Mouse (Mus musculus) liver, postnatal 0 days (tissue): ENCODE results near the gene Ccdc70. TPM values are rescaled to one million over a fixed set of nuclear protein-coding genes. Genes with fewer than 3 reads are reported as not detected.

Experiments
- ATAC-seq: fragments of 200-750 bp; cut with Nextera tagmentation; 2 replicates; pipeline ENCODE4 v1.8.0; 2017; ENCODE audit warnings: mild to moderate bottlenecking, moderate library complexity
- DNase-seq: peaks from one replicate; pipeline ENCODE4 v3.0.0-alpha.2; 2016
- H3K27ac ChIP-seq: fragments of 300-500 bp; sonication (generic); 2 replicates; pipeline ENCODE4 v1.5.1; 2014; ENCODE audit warnings: antibody characterized with exemption, moderate library complexity, mild to moderate bottlenecking, low read depth
- H3K27me3 ChIP-seq: fragments of 300-500 bp; sonication (generic); 2 replicates; pipeline ENCODE4 v1.6.1; 2014; ENCODE audit warnings: low read length, control low read depth, mixed read lengths; ENCODE audit not compliant: insufficient read depth
- H3K36me3 ChIP-seq: fragments of 300-500 bp; sonication (generic); replicated peaks from 2 replicates; pipeline ENCODE4 v1.6.1; 2014; ENCODE audit warnings: mild to moderate bottlenecking, control low read depth, low read length, moderate library complexity, mixed read lengths; ENCODE audit not compliant: insufficient read depth
- H3K4me1 ChIP-seq: fragments of 300-500 bp; sonication (generic); 2 replicates; pipeline ENCODE4 v1.6.1; 2014; ENCODE audit warnings: antibody characterized with exemption, mild to moderate bottlenecking, control low read depth; ENCODE audit not compliant: insufficient read depth
- H3K4me2 ChIP-seq: fragments of 300-500 bp; sonication (generic); 2 replicates; pipeline ENCODE4 v1.6.1; 2014; ENCODE audit warnings: low read depth, mild to moderate bottlenecking, low read length, moderate library complexity, mixed read lengths
- H3K4me3 ChIP-seq: fragments of 300-500 bp; sonication (generic); 2 replicates; pipeline ENCODE4 v1.5.1; 2014; ENCODE audit warnings: low read depth, low read length
- H3K9ac ChIP-seq: fragments of 300-500 bp; sonication (generic); replicated peaks from 2 replicates; pipeline ENCODE4 v1.6.1; 2014; ENCODE audit warnings: mild to moderate bottlenecking, moderate library complexity
- H3K9me3 ChIP-seq: fragments of 300-500 bp; sonication (generic); 2 replicates; pipeline ENCODE4 v1.6.1; 2016; ENCODE audit warnings: mild to moderate bottlenecking, control low read depth, low read length, mixed read lengths
- CTCF ChIP-seq: sonication (generic); IDR thresholded peaks from 2 replicates; pipeline ENCODE4 v1.5.1; 2016; ENCODE audit warnings: antibody characterized with exemption, low read depth
- EP300 ChIP-seq: IDR thresholded peaks from 2 replicates; pipeline ENCODE4 v1.6.1; 2016; ENCODE audit warnings: antibody characterized with exemption, low read depth, mild to moderate bottlenecking
- WGBS: fragments of 180-500 bp; shearing (Covaris S2); extraction: QIAGEN DNeasy Blood & Tissue Kit; methylation state at CpG from one replicate; pipeline ENCODE4 v1.1.7; 2014; ENCODE audit not compliant: insufficient replicate concordance; 5-methylcytosine and 5-hydroxymethylcytosine counted together
- polyA plus RNA-seq: library from polyadenylated mRNA; unstranded; fragments of >200 nt; fragmentation: Nextera tagmentation; extraction: Ambion mirVana; gene quantifications from 2 replicates; pipeline ENCODE4 v1.2.1, GENCODE M21; 2015

The Ccdc70 gene
- polyA plus RNA-seq, 1 experiment from 2014 or later: not detected

DNA sequence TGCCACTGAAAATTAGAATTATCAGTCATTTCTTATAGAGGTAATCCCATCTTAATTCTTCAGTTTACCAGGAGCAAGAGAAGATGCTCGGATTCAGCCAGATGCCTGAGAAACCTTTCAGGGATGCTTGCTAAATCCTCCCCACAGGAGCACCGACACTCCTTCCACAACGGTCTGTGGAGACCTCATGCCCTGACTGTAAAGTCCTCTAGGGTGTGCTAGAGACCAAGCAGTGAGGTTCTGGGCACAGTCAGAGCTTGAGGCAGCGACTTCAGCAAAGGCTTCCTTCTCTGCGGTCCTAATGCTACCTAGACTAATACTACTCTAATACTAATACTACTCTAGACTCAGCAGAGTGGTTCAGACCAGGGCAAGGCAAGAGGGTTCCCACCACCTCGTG lies 22.6 kb downstream of the Ccdc70 start:
- H3K36me3 ChIP-seq: peaks cover 16% of the 10 kb centered on the region

GRCm38 (mm10) chr8:21995181-21995580 lies 25.6 kb downstream of the Ccdc70 start:
- no peak overlapping the region for H3K9ac ChIP-seq
- no peaks in the 10 kb centered on the region for H3K27me3 ChIP-seq
- DNase-seq (no peak), ATAC-seq (no peak)
- H3K27ac ChIP-seq: no peak overlapping the region
- no peaks in the 10 kb centered on the region for H3K4me1 ChIP-seq
- WGBS: 47% methylated on average over 3 of the region's 3 CpGs
- H3K36me3 ChIP-seq: peaks cover 28% of the 10 kb centered on the region
- H3K4me2 ChIP-seq: no peak overlapping the region
- H3K9me3 ChIP-seq: no peaks in the 10 kb centered on the region
- H3K4me3 ChIP-seq: no peak overlapping the region
- no peak for TF ChIP-seq EP300
- no peak for TF ChIP-seq CTCF

More for the DNA sequence above, 22.6 kb downstream of the Ccdc70 start:
- no peak for ATAC-seq
- no peaks in the 10 kb centered on the region for H3K9me3 ChIP-seq
- no peak overlapping the region for H3K27ac ChIP-seq
- TF ChIP-seq CTCF (peak; percentile 74), EP300 (no peak)
- no peak overlapping the region for H3K4me3 ChIP-seq
- H3K4me1 ChIP-seq: no peaks in the 10 kb centered on the region
- H3K9ac ChIP-seq: no peak overlapping the region
- DNase-seq: no peak
- no peaks in the 10 kb centered on the region for H3K27me3 ChIP-seq
- WGBS: 26% methylated on average over 6 of the region's 6 CpGs
- H3K4me2 ChIP-seq: no peak overlapping the region

GRCm38 (mm10) chr8:22004750-22005522 lies 35.4 kb downstream of the Ccdc70 start:
- H3K27me3 ChIP-seq: no peaks in the 10 kb centered on the region
- no peak overlapping the region for H3K27ac ChIP-seq
- DNase-seq: no peak
- H3K4me2 ChIP-seq: no peak overlapping the region
- 87% methylated on average over 14 of the region's 14 CpGs for WGBS
- peaks cover 10% of the 10 kb centered on the region; the same call in 1 of the 2 replicates for H3K36me3 ChIP-seq
- H3K4me1 ChIP-seq: no peaks in the 10 kb centered on the region
- H3K9me3 ChIP-seq: no peaks in the 10 kb centered on the region
- no peak for ATAC-seq
- no peak overlapping the region for H3K9ac ChIP-seq
- H3K4me3 ChIP-seq: no peak overlapping the region
- no peak for TF ChIP-seq CTCF

DNA sequence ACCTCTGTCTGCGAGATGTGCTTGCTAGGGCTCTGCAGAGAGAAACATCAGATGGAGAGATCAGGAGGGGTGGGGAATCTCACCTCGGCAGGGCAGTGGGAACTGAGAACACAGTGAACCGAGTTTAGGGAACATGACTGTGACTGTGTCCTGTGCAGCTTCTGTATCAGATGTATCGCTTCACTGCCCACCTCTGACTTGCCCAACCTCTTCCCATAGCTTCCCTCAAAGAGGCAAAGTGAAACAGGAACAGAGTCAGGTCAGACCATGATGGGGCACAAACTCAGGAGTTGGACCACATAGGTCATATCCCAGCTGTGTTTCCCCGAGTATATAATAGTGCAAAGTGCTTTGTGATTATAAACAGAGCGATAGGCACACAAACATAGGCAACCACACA lies 36.8 kb downstream of the Ccdc70 start:
- Histone ChIP-seq H3K36me3 (peaks cover 10% of the 10 kb centered on the region; the same call in 1 of the 2 replicates), H3K27me3 (no peaks in the 10 kb centered on the region), H3K27ac (no peak overlapping the region), H3K9me3 (no peaks in the 10 kb centered on the region), H3K4me1 (no peaks in the 10 kb centered on the region), H3K9ac (no peak overlapping the region), H3K4me2 (no peak overlapping the region), H3K4me3 (no peak overlapping the region)
- TF ChIP-seq EP300 (no peak), CTCF (no peak)
- DNase-seq: no peak
- ATAC-seq: no peak
- 74% methylated on average over 6 of the region's 6 CpGs for WGBS

GRCm38 (mm10) chr8:22009403-22009802 lies 39.8 kb downstream of the Ccdc70 start:
- no peak overlapping the region for H3K4me2 ChIP-seq
- peaks cover 7% of the 10 kb centered on the region for H3K36me3 ChIP-seq
- DNase-seq: no peak
- TF ChIP-seq EP300 (no peak), CTCF (no peak)
- no peak overlapping the region for H3K9ac ChIP-seq
- H3K4me1 ChIP-seq: no peaks in the 10 kb centered on the region
- no peak overlapping the region for H3K27ac ChIP-seq
- 68% methylated on average over 3 of the region's 3 CpGs for WGBS
- ATAC-seq: no peak
- H3K9me3 ChIP-seq: no peaks in the 10 kb centered on the region
- H3K27me3 ChIP-seq: no peaks in the 10 kb centered on the region
- no peak overlapping the region for H3K4me3 ChIP-seq

GRCm38 (mm10) chr8:22013034-22013707 lies 43.6 kb downstream of the Ccdc70 start:
- no peak overlapping the region for H3K4me3 ChIP-seq
- TF ChIP-seq CTCF (no peak), EP300 (no peak)
- no peaks in the 10 kb centered on the region for H3K27me3 ChIP-seq
- no peak overlapping the region for H3K27ac ChIP-seq
- DNase-seq (no peak), ATAC-seq (no peak)
- H3K4me1 ChIP-seq: no peaks in the 10 kb centered on the region
- no peaks in the 10 kb centered on the region for H3K9me3 ChIP-seq
- no peak overlapping the region for H3K9ac ChIP-seq
- 81% methylated on average over 24 of the region's 24 CpGs for WGBS
- H3K36me3 ChIP-seq: peaks cover 8% of the 10 kb centered on the region
- no peak overlapping the region for H3K4me2 ChIP-seq
